Mouse (Mus musculus): Measurements from ENCODE around the gene Tlcd2.

DNA sequence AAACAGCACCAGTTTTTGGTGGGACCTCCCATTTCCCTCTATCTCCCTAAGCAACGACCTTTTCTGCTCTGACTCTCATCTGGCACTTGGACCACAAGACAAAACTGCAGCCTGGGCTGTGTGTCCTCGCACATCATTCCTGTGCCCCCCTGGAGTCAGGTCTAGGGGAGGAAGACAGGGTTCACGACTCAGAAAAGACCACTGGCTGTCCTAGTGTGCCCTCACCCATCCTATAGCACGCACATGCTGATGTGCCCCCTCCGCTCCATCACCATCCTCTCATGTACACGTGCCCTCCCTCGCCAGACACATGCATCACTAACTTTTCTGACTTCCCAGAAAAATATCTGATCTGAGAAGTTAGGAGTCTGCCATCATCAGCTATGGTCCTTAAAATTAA lies 41.5 kb upstream of the Tlcd2 start:
- TF ChIP-seq CTCF (IDR thresholded peaks at IDR 0.05; ENCODE audit: extremely low read depth, insufficient read length, insufficient replicate concordance, low read depth, low read length) (no peak), POLR2A (IDR thresholded peaks at IDR 0.05; ENCODE audit: low read depth, low read length) (no peak)

All from small intestine, adult 2 months (tissue).